In genomic region chr11:31769804-31770654, GRCm38 (mm10) we compare ENCODE assay signal across 7 mouse cellular contexts.
DNase-seq lines count a peak whose midpoint lies in the region; ATAC-seq and TF ChIP-seq lines count a peak whose summit lies in the region.

No protein-coding gene starts in this region.

- 0 out of 2 replicates have a peak overlapping the region, but pooled peaks have one; percentile 10 for H3K27ac ChIP-seq in bone marrow macrophage, adult 2 months (ENCODE audit: insufficient read depth, low read depth, low read length)
- H3K27ac ChIP-seq in forebrain, embryonic 13.5 days: no peak overlapping the region
- H3K27ac ChIP-seq in midbrain, embryonic 10.5 days (replicated peaks): peak overlapping the region; percentile 73

- intact Hi-C loops in heart, postnatal 36 days (cut with DNase I): no loop called here

- no peak overlapping the region for H3K4me2 ChIP-seq in forebrain, embryonic 13.5 days

- no peak overlapping the region for H3K4me3 ChIP-seq in bone marrow macrophage, adult 2 months (ENCODE audit: insufficient read depth, low read length)
- no peak overlapping the region for H3K4me3 ChIP-seq in forebrain, embryonic 13.5 days
- H3K4me3 ChIP-seq in midbrain, embryonic 10.5 days: no peak overlapping the region

- DNase-seq in Muller cell, postnatal 12 days (ENCODE audit: inconsistent ontology term): peak; percentile 54
- peak; percentile 56 to 69 for DNase-seq in heart, postnatal 36 days
- peak; percentile 72 for DNase-seq in layer of hippocampus, adult 9-11 months
- no peak for DNase-seq in midbrain, embryonic 10.5 days (ENCODE audit: low spot score)
- no peak for DNase-seq in yolk sac, embryonic 10.5 days (ENCODE audit: low spot score)

- H3K27me3 ChIP-seq in forebrain, embryonic 13.5 days: no peaks in the 10 kb centered on the region
- no peaks in the 10 kb centered on the region for H3K27me3 ChIP-seq in midbrain, embryonic 10.5 days (ENCODE audit: low read depth, poor library complexity, severe bottlenecking)

- H3K4me1 ChIP-seq in bone marrow macrophage, adult 2 months (ENCODE audit: control insufficient read depth, insufficient read depth, low read length): peaks cover 13% of the 10 kb centered on the region
- H3K4me1 ChIP-seq in forebrain, embryonic 13.5 days: peaks cover 29% of the 10 kb centered on the region
- peaks cover 26% of the 10 kb centered on the region for H3K4me1 ChIP-seq in midbrain, embryonic 10.5 days

- H3K36me3 ChIP-seq in forebrain, embryonic 13.5 days (ENCODE audit: poor library complexity, severe bottlenecking): no peaks in the 10 kb centered on the region
- no peaks in the 10 kb centered on the region for H3K36me3 ChIP-seq in midbrain, embryonic 10.5 days

- no peaks in the 10 kb centered on the region for H3K9me3 ChIP-seq in forebrain, embryonic 13.5 days (replicated peaks)
- peaks cover 4% of the 10 kb centered on the region; the same call in 1 of the 2 replicates for H3K9me3 ChIP-seq in midbrain, embryonic 10.5 days (replicated peaks)

- no peak overlapping the region; the same call in 1 of the 2 replicates for H3K9ac ChIP-seq in forebrain, embryonic 13.5 days

- ATAC-seq in forebrain, embryonic 13.5 days: peak; percentile 39; the same call in 1 of the 2 replicates

- WGBS in forebrain, embryonic 13.5 days: 80% methylated on average over 4 of the region's 4 CpGs
- WGBS in midbrain, embryonic 10.5 days: 86% methylated on average over 4 of the region's 4 CpGs

- no peak for TF ChIP-seq CTCF in bone marrow macrophage, adult 2 months (IDR thresholded peaks at IDR 0.05; ENCODE audit: low read depth, low read length)

- TF ChIP-seq POLR2A in bone marrow macrophage, adult 2 months (IDR thresholded peaks at IDR 0.05; ENCODE audit: borderline replicate concordance, low read depth, low read length): no peak

Comparison
In these comparisons a context has a peak if more than half of its experiments do, and no peak if none do; other contexts are left out.
1. DNase-seq: peak in Muller cell, postnatal 12 days (single experiment), heart, postnatal 36 days (2 of 2) and layer of hippocampus, adult 9-11 months (single experiment); none in midbrain, embryonic 10.5 days (single experiment) and yolk sac, embryonic 10.5 days (single experiment).